ENCODE assay signal across 28 mouse cellular contexts in the genomic region with DNA sequence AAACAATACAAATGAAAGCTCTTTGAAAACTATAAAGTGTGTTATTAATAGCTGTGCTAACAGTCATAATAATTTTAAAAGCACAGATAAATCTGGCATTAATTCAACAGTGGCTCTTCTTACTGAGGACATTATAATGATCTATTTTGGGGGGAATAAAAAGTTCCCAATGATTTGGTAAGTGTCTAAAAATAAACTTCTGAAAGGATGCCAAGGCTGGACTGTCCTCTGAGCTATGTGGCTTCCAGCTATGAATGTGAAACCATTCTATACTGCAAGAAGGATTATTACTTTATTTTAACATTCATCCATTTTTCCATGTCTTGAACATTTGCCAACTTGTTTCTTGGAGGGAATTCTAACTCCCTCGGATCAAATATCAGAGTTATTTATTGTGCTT.
DNase-seq lines count a peak whose midpoint lies in the region; ATAC-seq and TF ChIP-seq lines count a peak whose summit lies in the region.
"Had no signal": no experiment of that assay in that cellular context is flagged by ENCODE, and none has a peak within 500 bp of the region (broad histone marks: within the 10 kb centered on the region; RNA-seq: fewer than 3 reads in every experiment).

No protein-coding gene starts in this region.

- H3K4me3 ChIP-seq in heart, embryonic 12.5 days = no peak overlapping the region
- no peak overlapping the region for H3K4me3 ChIP-seq in limb, embryonic 14.5 days (replicated peaks; ENCODE audit: low read length)
- H3K4me3 ChIP-seq in limb, embryonic 10.5 days = no peak overlapping the region
- H3K4me3 ChIP-seq: embryonic facial prominence, embryonic 13.5 days; erythroblast, embryonic 14.5 days; heart, embryonic 15.5 days; midbrain, embryonic 10.5 days; midbrain, embryonic 15.5 days had no signal

- H3K4me1 ChIP-seq in heart, embryonic 12.5 days (replicated peaks) = no peaks in the 10 kb centered on the region
- H3K4me1 ChIP-seq in limb, embryonic 14.5 days (ENCODE audit: control insufficient read depth, insufficient read depth, low read length) = no peaks in the 10 kb centered on the region
- H3K4me1 ChIP-seq in limb, embryonic 10.5 days = no peaks in the 10 kb centered on the region
- H3K4me1 ChIP-seq: embryonic facial prominence, embryonic 13.5 days; midbrain, embryonic 10.5 days; midbrain, embryonic 15.5 days had no signal

- no peak overlapping the region for H3K27ac ChIP-seq in heart, embryonic 12.5 days (ENCODE audit: poor library complexity, severe bottlenecking)
- H3K27ac ChIP-seq in limb, embryonic 14.5 days (replicated peaks; ENCODE audit: low read depth, low read length) = no peak overlapping the region
- H3K27ac ChIP-seq in limb, embryonic 10.5 days = no peak overlapping the region
- H3K27ac ChIP-seq: embryonic facial prominence, embryonic 13.5 days; heart, embryonic 15.5 days; liver, embryonic 14.5 days; midbrain, embryonic 10.5 days; midbrain, embryonic 15.5 days had no signal

- H3K9me3 ChIP-seq in heart, embryonic 12.5 days (replicated peaks) = no peaks in the 10 kb centered on the region
- no peaks in the 10 kb centered on the region for H3K9me3 ChIP-seq in limb, embryonic 14.5 days (ENCODE audit: control insufficient read depth, low read length)
- no peaks in the 10 kb centered on the region for H3K9me3 ChIP-seq in limb, embryonic 10.5 days (replicated peaks)
- H3K9me3 ChIP-seq: embryonic facial prominence, embryonic 13.5 days; heart, embryonic 15.5 days; midbrain, embryonic 10.5 days; midbrain, embryonic 15.5 days had no signal

- 50% methylated on average over 1 of the region's 1 CpGs for WGBS in heart, embryonic 12.5 days
- 51% methylated on average over 1 of the region's 1 CpGs for WGBS in limb, embryonic 14.5 days
- 72% methylated on average over 1 of the region's 1 CpGs for WGBS in limb, embryonic 10.5 days

- H3K36me3 ChIP-seq in heart, embryonic 12.5 days = no peaks in the 10 kb centered on the region
- no peaks in the 10 kb centered on the region for H3K36me3 ChIP-seq in limb, embryonic 14.5 days (ENCODE audit: control insufficient read depth, insufficient read depth, low read length)
- no peaks in the 10 kb centered on the region for H3K36me3 ChIP-seq in limb, embryonic 10.5 days
- H3K36me3 ChIP-seq: embryonic facial prominence, embryonic 13.5 days; heart, embryonic 15.5 days; midbrain, embryonic 10.5 days; midbrain, embryonic 15.5 days had no signal

- DNase-seq in cerebellum, adult 9-10 months = peak; percentile 86
- no peak for DNase-seq in cerebellum, adult 18-20 months
- DNase-seq in heart, adult 8-10 months (ENCODE audit: low spot score) = peak; percentile 53
- DNase-seq in limb, embryonic 14.5 days (ENCODE audit: low spot score) = peak; percentile 68
- no peak for DNase-seq in limb, embryonic 10.5 days (ENCODE audit: low spot score)
- peak; percentile 30 for DNase-seq in skeletal muscle tissue, adult 2 months (ENCODE audit: low read depth, low spot score)
- DNase-seq in spleen, postnatal 36 days (ENCODE audit: low spot score in 2 of 2) = no peak
- DNase-seq: adrenal gland, postnatal 25 days; cerebellum, adult 8-10 months; embryo, embryonic 11 days; gastrocnemius, postnatal 10 days; kidney, adult 2 months; kidney, postnatal 10 days; layer of hippocampus, postnatal 36 days; left cerebral cortex, postnatal 4 days; liver; lung, adult 2 months; right cerebral cortex, postnatal 25 days; thymus, adult 2 months had no signal

- H3K4me2 ChIP-seq in heart, embryonic 12.5 days = no peak overlapping the region
- H3K4me2 ChIP-seq in limb, embryonic 14.5 days (replicated peaks; ENCODE audit: low read depth, low read length, severe bottlenecking) = no peak overlapping the region
- H3K4me2 ChIP-seq: embryonic facial prominence, embryonic 13.5 days; heart, embryonic 15.5 days; midbrain, embryonic 15.5 days had no signal

- no peaks in the 10 kb centered on the region for H3K27me3 ChIP-seq in heart, embryonic 12.5 days (replicated peaks)
- no peaks in the 10 kb centered on the region for H3K27me3 ChIP-seq in limb, embryonic 14.5 days (ENCODE audit: control insufficient read depth, insufficient read depth, low read length)
- H3K27me3 ChIP-seq in limb, embryonic 10.5 days (ENCODE audit: low read depth, poor library complexity, severe bottlenecking) = no peaks in the 10 kb centered on the region
- H3K27me3 ChIP-seq: embryonic facial prominence, embryonic 13.5 days; heart, embryonic 15.5 days; midbrain, embryonic 15.5 days had no signal

- no peak for ATAC-seq in heart, embryonic 12.5 days (ENCODE audit: insufficient number of reproducible peaks, low FRiP score)
- ATAC-seq in limb, embryonic 14.5 days (ENCODE audit: low FRiP score, low read depth) = no peak
- ATAC-seq: forebrain, embryonic 16.5 days; hindbrain, embryonic 16.5 days; midbrain, embryonic 15.5 days had no signal

- H3K9ac ChIP-seq in heart, embryonic 12.5 days = no peak overlapping the region
- no peak overlapping the region for H3K9ac ChIP-seq in limb, embryonic 14.5 days (ENCODE audit: low read depth, low read length, severe bottlenecking)
- H3K9ac ChIP-seq: embryonic facial prominence, embryonic 13.5 days; heart, embryonic 15.5 days; liver, embryonic 14.5 days; midbrain, embryonic 15.5 days had no signal

- TF ChIP-seq POLR2A in limb, embryonic 14.5 days (IDR thresholded peaks at IDR 0.05; ENCODE audit: borderline replicate concordance, extremely low read depth, insufficient read depth, insufficient read length) = no peak

Comparison
In these comparisons a context has a peak if more than half of its experiments do, and no peak if none do; other contexts are left out.
1. DNase-seq: peak in cerebellum, adult 9-10 months (single experiment), heart, adult 8-10 months (single experiment), limb, embryonic 14.5 days (single experiment) and skeletal muscle tissue, adult 2 months (single experiment); none in cerebellum, adult 18-20 months (0 of 2), limb, embryonic 10.5 days (single experiment) and spleen, postnatal 36 days (0 of 2).